Mouse (Mus musculus) olfactory bulb, adult 2 months (tissue): ENCODE data around the gene Lao1. TPM values are rescaled to one million over a fixed set of nuclear protein-coding genes. Genes with fewer than 3 reads are reported as not detected.

Experiments used
- H3K27ac ChIP-seq: fragments of 200-500 bp; 2 replicates; pipeline ENCODE4 v1.5.1; 2012; ENCODE audit warnings: low read depth, low read length; ENCODE audit not compliant: insufficient read depth
- H3K4me1 ChIP-seq: fragments of 200-500 bp; 2 replicates; pipeline ENCODE4 v1.6.1; 2012; ENCODE audit warnings: low read length; ENCODE audit not compliant: control insufficient read depth, insufficient read depth
- H3K4me3 ChIP-seq: fragments of 200-500 bp; 2 replicates; pipeline ENCODE4 v1.5.1; 2012; ENCODE audit warnings: mild to moderate bottlenecking, low read depth, low read length, moderate library complexity; ENCODE audit not compliant: insufficient read depth
- CTCF ChIP-seq: fragments of 200-500 bp; IDR thresholded peaks from 2 replicates; pipeline ENCODE4 v1.5.1; 2012; ENCODE audit warnings: low read depth, mild to moderate bottlenecking, low read length, moderate library complexity; ENCODE audit not compliant: insufficient read depth
- POLR2A ChIP-seq: fragments of 200-500 bp; IDR thresholded peaks from 2 replicates; pipeline ENCODE4 v1.6.1; 2012; ENCODE audit warnings: mild to moderate bottlenecking, low read depth, low read length, moderate library complexity; ENCODE audit not compliant: insufficient read depth
- WGBS: fragments of 180-500 bp; shearing (Covaris S2); methylation state at CpG from one replicate; pipeline ENCODE4 v1.1.7; 2018; 5-methylcytosine and 5-hydroxymethylcytosine counted together
- polyA plus RNA-seq: library from polyadenylated mRNA; stranded (reverse); fragments of >200 nt; gene quantifications from 2 replicates; pipeline ENCODE4 v1.2.4, GENCODE M21; 2012; ENCODE audit warnings: low replicate concordance; ENCODE audit not compliant: missing spikeins, insufficient read depth, insufficient read length

Lao1 gene
- polyA plus RNA-seq, 1 experiment: not detected

DNA sequence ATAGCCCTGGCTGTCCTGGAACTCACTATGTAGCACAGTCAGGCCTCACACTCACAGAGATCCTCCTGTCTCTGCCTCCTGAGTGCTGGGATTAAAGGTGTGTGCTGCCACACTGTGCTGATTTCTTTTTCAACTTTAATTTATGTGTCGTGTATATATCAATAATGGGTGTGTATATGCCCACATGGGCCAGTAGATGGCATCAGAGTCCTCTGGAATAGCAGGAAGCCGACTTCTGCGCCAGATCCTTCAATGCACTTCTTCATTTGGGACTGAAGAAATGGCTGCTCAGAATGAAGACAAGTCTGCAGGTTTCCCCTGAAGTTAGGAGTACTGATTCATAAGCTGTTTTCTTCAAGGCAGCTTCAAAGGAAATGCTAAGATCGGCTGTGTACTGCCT lies 30.4 kb downstream of the Lao1 start:
- TF ChIP-seq POLR2A (no peak), CTCF (no peak)
- Histone ChIP-seq H3K4me1 (no peaks in the 10 kb centered on the region), H3K27ac (no peak overlapping the region), H3K4me3 (no peak overlapping the region)
- 29% methylated on average over 4 of the region's 4 CpGs for WGBS

DNA sequence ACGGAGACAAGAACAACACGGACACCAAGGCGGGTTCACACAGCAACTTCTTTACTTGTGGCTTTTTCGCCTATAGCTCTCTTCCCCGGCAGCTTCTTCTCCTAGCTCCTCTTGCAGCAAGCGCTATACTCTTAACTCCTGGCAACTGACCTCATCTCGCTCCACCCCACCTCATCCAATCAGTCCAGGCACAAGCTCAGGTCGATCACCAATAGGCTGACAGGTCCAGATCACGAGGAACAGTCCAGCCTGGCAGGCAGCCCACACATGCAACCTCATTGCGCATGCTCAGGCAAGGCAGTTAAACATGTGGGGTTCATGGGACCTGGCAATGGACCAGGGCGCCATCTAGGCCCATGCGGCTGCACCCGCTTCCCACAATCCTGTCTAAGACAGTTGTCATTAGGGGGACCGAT lies 35.8 kb downstream of the Lao1 start:
- Histone ChIP-seq H3K4me1 (no peaks in the 10 kb centered on the region), H3K4me3 (no peak overlapping the region), H3K27ac (no peak overlapping the region)
- WGBS: 87% methylated on average over 14 of the region's 14 CpGs
- TF ChIP-seq POLR2A: no peak
- TF ChIP-seq CTCF: no peak

DNA sequence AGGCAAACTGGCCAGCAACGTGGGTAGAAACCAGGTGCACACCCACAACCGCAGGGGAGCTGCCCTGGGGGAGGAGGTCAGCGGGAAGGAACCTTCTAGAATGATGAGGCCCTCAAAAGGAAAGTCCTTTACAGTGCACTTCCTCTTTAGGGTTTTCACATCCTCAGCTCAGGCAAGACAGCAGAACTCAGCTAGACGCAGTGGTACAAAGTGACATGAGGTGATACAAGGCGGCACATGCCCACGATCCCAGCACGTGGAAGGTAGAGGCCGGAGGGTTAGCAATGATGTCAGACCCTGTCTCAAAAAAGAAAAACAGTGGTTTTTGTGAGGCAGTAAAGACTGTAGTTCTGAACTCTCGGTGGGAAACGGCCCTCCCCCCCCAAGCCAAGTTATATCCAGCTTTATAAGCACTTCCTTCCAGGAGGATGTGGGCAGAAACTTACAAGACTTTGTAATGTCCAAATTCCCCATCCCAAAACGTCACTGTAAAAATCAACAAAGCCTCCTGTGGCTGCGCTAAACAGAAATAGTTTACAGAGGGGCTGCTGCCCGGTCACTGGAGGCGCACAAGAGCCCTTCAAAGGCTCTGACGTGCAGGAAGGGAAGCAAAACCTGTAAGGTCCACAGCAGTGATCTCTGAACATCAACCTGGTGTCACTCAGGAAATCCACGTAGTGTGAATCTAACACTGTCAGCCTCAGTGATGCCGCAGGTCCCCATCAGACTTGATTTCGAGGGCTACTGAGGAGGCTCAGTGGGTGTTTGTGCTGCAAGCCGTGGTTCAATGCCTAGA lies 38.5 kb downstream of the Lao1 start:
- no peaks in the 10 kb centered on the region for H3K4me1 ChIP-seq
- 63% methylated on average over 19 of the region's 19 CpGs for whole genome bisulfite sequencing
- no peak overlapping the region for H3K4me3 ChIP-seq
- no peak overlapping the region for H3K27ac ChIP-seq
- TF ChIP-seq CTCF (no peak), POLR2A (no peak)

DNA sequence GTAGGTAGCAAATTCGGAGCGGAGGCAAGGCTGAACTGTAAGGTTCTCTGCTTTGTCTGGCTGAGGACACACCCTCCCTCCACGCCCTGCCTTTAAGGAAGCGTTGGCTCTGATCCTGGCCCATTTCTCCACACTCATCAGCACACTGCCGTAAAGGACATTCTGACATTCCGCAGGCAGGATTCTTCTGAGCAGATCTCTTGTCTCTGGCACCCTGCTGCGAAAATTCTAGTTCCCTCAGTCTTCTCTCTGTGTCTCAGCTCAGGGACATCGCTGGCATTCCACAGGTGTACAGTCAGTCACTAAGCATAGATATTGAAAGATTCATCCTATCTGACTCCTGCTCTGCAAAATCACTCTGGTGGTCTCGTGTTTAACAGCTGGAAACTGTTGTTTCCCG lies 40.3 kb downstream of the Lao1 start:
- TF ChIP-seq CTCF (no peak), POLR2A (no peak)
- Histone ChIP-seq H3K4me1 (no peaks in the 10 kb centered on the region), H3K27ac (no peak overlapping the region), H3K4me3 (no peak overlapping the region)
- WGBS: 59% methylated on average over 10 of the region's 10 CpGs

DNA sequence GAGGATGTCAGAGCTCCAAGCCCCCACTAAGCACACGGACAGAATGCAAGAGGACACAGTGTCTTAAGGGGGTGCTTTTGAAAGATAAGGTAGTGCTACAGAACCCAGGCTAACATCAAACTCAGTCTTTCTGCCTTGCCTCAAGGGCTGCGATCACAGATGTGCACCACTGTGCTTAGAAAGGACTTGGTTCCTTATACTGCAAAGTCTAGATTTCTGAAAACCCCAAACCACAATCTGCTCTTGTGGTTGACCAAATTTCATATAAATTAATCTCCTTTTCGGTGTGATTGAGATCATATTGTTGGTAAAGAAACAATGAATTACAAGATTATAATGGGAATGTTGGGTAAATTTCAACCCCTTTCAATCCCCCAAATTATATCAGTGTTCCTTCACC lies 41.1 kb downstream of the Lao1 start:
- Histone ChIP-seq H3K4me3 (no peak overlapping the region), H3K4me1 (no peaks in the 10 kb centered on the region), H3K27ac (no peak overlapping the region)
- no peak for TF ChIP-seq CTCF
- no peak for TF ChIP-seq POLR2A
- 84% methylated on average over 3 of the region's 3 CpGs for WGBS

DNA sequence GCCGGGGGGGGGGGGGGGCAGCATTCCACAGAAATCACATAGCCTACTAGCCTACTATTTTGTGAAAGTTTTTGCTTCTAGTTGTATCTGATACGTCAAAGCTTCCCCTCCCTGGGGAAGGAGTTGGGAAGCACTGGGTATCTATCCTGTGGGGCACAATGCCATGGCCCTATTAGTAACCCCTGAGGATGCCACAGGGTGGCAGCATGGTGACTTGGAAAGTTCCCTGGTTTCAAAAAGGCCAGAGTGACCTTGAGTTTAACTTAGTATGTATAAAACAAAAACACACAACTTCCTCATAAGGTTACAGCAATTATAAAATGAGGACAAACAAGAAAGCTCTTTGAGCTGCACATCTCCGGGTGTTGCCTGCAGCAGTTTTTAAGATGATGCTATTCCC lies 42.8 kb downstream of the Lao1 start:
- WGBS: 68% methylated on average over 3 of the region's 3 CpGs
- Histone ChIP-seq H3K4me3 (no peak overlapping the region), H3K4me1 (peaks cover 3% of the 10 kb centered on the region; the same call in 1 of the 2 replicates), H3K27ac (no peak overlapping the region)
- no peak for TF ChIP-seq POLR2A
- TF ChIP-seq CTCF: no peak

DNA sequence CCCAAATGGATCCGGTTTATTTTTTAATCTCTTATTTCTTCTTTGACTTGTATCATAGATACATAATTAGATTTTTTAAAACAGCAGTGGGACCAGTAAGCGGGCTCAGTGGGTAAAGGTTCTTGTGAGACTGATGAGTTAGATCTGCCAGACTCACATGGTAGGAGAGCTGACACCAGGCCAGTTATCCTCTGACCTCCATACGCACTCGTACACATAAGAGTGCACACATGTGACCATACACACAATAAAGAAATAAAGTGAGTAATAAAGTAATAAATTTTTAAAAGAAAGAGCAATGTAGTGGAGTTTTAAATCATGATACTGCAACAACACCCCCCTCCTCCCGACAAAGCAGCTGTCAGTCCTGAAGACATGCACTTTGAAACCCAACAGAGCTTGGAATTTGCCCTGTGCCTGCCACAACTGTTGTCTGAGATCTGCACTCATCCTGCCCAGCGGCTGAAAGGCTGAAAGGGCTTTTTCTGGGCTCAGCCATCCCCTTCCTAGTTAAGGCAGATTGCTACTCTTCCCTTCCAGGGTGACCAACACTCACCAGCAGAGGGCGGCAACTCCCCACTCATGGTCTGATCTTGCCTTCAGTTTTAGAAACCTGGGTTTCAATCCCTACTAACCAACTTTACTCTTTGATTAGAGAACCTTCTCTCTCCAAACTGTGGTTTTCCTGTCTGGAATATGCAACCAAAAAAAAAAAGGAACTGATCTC lies 43.4 kb downstream of the Lao1 start:
- H3K4me1 ChIP-seq: peaks cover 3% of the 10 kb centered on the region; the same call in 1 of the 2 replicates
- 45% methylated on average over 7 of the region's 7 CpGs for WGBS
- H3K4me3 ChIP-seq: no peak overlapping the region

DNA sequence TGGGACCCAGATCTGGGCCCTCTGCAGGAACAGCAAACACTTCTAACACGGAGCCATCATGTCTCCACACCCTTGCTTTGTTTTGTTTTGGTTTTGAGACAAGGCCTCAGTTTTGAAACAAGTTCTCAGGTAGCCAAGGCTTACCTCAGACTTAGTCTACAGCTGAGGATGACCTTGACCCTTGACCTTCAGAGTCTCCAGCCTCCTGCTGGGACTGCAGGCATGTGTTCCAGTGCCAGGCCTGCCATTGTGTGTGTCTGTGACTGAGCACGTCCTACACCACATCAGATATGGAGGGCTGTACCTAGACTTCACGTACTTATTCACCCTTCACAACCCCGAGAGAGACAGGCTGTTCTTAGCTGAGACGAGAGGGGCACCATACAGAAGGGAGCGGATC lies 46.2 kb downstream of the Lao1 start:
- peaks cover 3% of the 10 kb centered on the region; the same call in 1 of the 2 replicates for H3K4me1 ChIP-seq
- TF ChIP-seq CTCF: no peak
- TF ChIP-seq POLR2A: no peak
- H3K27ac ChIP-seq: 0 out of 2 replicates have a peak overlapping the region, but pooled peaks have one; percentile 6
- 95% methylated on average over 6 of the region's 6 CpGs for WGBS
- no peak overlapping the region for H3K4me3 ChIP-seq

More for the DNA sequence above, 43.4 kb downstream of the Lao1 start:
- TF ChIP-seq POLR2A: no peak
- peak; percentile 64; the same call in 1 of the 2 replicates for TF ChIP-seq CTCF
- H3K27ac ChIP-seq: no peak overlapping the region

DNA sequence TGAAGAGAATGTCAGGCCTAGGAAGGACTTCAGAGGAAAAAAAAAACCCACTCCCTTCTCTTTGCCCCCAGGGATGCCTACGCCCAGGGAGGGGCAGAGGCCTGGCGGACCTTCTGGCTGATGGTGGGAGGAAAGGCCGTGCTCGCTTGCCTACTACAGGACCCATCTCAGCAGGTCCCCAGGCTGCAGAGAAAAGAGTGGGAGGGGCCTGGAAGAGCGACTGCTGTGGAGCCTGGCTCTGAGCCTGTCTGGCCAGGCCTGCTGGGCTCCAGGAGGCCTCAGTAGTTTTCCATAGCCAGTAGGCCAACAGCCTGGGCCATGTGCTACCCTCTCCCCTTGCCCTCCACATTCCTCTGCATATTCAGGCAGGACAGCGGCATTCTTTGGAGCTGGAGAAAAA lies 47.1 kb downstream of the Lao1 start:
- TF ChIP-seq CTCF (no peak), POLR2A (no peak)
- WGBS: 49% methylated on average over 6 of the region's 6 CpGs
- Histone ChIP-seq H3K4me3 (no peak overlapping the region), H3K27ac (no peak overlapping the region), H3K4me1 (peaks cover 3% of the 10 kb centered on the region; the same call in 1 of the 2 replicates)
